11 mouse cellular contexts compared by ENCODE assay signal in genomic region chr19:16022178-16022577, GRCm38 (mm10). TPM values are rescaled to one million over a fixed set of nuclear protein-coding genes. Genes with fewer than 3 reads are reported as not detected.
DNase-seq lines count a peak whose midpoint lies in the region.
"Had no signal": no experiment of that assay in that cellular context is flagged by ENCODE, and none has a peak within 500 bp of the region (broad histone marks: within the 10 kb centered on the region; RNA-seq: fewer than 3 reads in every experiment).

No protein-coding gene starts in this region.

- DNase-seq in kidney, adult 18-20 months = peak; percentile 10
- no peak for DNase-seq in kidney, adult 11 months
- DNase-seq in retina, postnatal 1 day = peak; percentile 54
- no peak for DNase-seq in retina, embryonic 14.5 days (ENCODE audit: low spot score)
- DNase-seq in kidney, postnatal 10 days = peak; percentile 30
- DNase-seq in gastrocnemius, postnatal 10 days = no peak
- no peak for DNase-seq in cerebellum, postnatal 14 days
- DNase-seq: cerebellum, adult 9-10 months; heart, adult 18-20 months; liver, embryonic 13.5 days; right cerebral cortex, postnatal 14 days had no signal

RNA-seq across cellular contexts. Expression of gene Cep78, which starts 37.4 kb away (rescaled TPM):
- 1 to 10 TPM; 3.6 to 4.3 TPM for total RNA-seq in gastrocnemius, postnatal 10 days (2021)

Comparison
In these comparisons a context has a peak if more than half of its experiments do, and no peak if none do; other contexts are left out.
1. DNase-seq: peak in kidney, adult 18-20 months (single experiment), retina, postnatal 1 day (single experiment) and kidney, postnatal 10 days (single experiment); none in kidney, adult 11 months (single experiment), retina, embryonic 14.5 days (single experiment), gastrocnemius, postnatal 10 days (single experiment) and cerebellum, postnatal 14 days (0 of 2).